Mouse (Mus musculus) left cerebral cortex, adult 2 months (tissue): ENCODE data around the gene Tmtc4. TPM values are rescaled to one million over a fixed set of nuclear protein-coding genes. Genes with fewer than 3 reads are reported as not detected.

Experiments used
- DNase-seq, 2 experiments: peaks; one replicate each; pipeline ENCODE4 v3.0.0; 2021 to 2022; ENCODE audit warnings: low spot score in 2 of 2, mixed read lengths in 1 of 2; ENCODE audit errors: extremely low spot score in 1 of 2
- H3K27ac ChIP-seq: fragments of 200-600 bp; 2 replicates; pipeline ENCODE4 v1.8.1; 2022
- H3K4me3 ChIP-seq: fragments of 200-600 bp; 2 replicates; pipeline ENCODE4 v1.8.1; 2022
- CTCF ChIP-seq: fragments of 200-600 bp; IDR thresholded peaks from 2 replicates; pipeline ENCODE4 v1.8.1; 2022; ENCODE audit warnings: antibody characterized with exemption, mild to moderate bottlenecking, moderate library complexity
- intact Hi-C: fragments of 180-260 bp; cut with DNase I; formaldehyde crosslinking; loops from one replicate; pipeline ENCODE4 v1.15.1; 2025
- total RNA-seq, 2 experiments: library from RNA; stranded (reverse); gene quantifications; 2 replicates each; pipeline ENCODE4 v1.2.3; 2021

The Tmtc4 gene
- total RNA-seq, 2 experiments from 2014 or later = 23.0 to 29.0 TPM

DNA sequence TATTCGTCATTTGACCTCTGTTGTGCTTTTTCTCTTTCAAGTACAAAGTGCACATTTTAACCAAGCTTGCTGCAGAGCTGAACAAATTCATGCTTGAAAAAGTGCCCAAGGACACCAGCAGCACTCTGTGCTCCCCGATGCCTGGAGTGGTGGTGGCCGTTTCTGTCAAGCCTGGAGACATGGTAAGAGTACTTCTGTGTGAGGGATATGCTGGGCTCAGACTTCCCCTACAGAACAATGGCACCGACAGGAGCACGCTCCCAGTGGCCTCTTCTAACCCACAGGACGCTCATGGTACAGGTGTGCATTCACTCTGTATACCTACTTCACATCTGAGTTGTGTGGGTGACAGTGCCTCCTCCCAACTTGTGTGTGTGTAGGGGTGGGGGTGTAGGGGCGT is 107.1 kb downstream of the Tmtc4 start:
- TF ChIP-seq CTCF = no peak
- DNase-seq = no peak
- no peak overlapping the region for H3K4me3 ChIP-seq
- H3K27ac ChIP-seq = no peak overlapping the region
- intact Hi-C loops = loop anchor here (1.0 to 5.0 kb wide), 4 partner anchors 344 to 653 kb away; partner anchors contain the start of gene Pcca

DNA sequence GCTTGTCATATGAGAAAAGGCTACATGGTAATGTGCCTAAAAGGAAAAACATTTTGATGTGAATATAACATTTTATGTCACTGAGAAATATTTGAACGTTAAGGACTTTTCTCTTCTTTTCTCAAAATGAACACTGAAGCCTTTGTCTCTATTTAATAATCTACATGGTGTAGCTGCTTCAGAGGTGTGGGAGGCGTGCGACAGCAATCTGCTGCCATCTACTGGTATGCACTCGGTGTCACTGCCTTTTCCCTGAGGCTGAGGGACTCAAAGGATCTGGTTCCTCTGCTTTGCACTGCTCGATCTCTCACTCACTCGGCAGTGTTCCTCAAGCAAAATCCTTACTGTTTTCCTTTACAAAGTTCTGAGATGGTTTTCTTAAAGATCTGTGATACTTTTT is 107.7 kb downstream of the Tmtc4 start:
- peak; percentile 99 for TF ChIP-seq CTCF
- DNase-seq = peak; percentile 77 to 80
- Histone ChIP-seq H3K4me3 (no peak overlapping the region), H3K27ac (peak overlapping the region; percentile 84; the same call in 1 of the 2 replicates)
- intact Hi-C loops = loop anchor here (1.0 to 5.0 kb wide), 4 partner anchors 344 to 653 kb away; partner anchors contain the start of gene Pcca

DNA sequence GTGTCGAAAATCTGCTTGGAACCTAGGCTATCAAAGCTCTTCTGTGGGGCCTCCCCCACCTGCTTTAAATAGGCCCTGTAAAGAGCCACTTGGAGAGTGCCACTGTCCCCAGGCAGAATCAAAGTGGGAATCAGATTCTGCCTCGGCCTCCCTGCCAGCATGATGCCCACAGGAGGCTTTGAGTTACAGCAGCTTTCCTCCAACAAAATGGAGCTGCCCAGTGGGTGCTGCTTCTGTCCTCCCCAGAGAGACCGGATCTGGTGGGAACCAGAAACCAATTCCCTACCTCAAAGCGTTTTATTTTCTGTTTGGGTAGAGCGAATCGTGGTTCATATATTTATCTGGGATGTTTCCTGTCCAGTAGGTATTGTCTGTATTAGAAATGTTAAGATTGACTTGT is 108.2 kb downstream of the Tmtc4 start:
- TF ChIP-seq CTCF = no peak
- intact Hi-C loops = loop anchor here (1.0 to 5.0 kb wide), 4 partner anchors 343 to 652 kb away; partner anchors contain the start of gene Pcca
- DNase-seq = no peak

DNA sequence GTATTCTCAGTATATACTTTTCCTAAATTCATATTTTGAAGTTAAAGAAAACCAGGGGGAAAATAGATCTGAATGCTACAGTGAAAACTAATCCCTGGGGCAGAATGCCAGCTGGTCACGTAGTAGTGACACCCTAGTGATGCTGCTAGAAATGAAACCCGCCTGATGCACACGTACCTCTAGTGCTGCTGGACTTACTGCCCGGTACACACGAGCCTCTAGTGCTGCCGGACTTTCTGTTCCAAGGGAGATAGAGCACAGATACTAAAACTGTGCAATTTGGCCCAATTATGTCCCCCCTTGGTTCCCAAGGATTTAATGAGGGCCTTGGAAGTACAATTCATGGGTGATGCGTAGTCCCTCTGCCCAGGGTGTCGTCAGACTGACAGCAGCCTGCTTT is 108.8 kb downstream of the Tmtc4 start:
- intact Hi-C loops = loop anchor here (5.0 kb wide), 3 partner anchors 343 to 393 kb away; partner anchors contain the start of gene Pcca
- H3K4me3 ChIP-seq = no peak overlapping the region
- peak overlapping the region; percentile 84 for H3K27ac ChIP-seq
- TF ChIP-seq CTCF = no peak
- no peak for DNase-seq

More for the DNA sequence above, 108.2 kb downstream of the Tmtc4 start:
- peak overlapping the region; percentile 84 for H3K27ac ChIP-seq
- no peak overlapping the region for H3K4me3 ChIP-seq

DNA sequence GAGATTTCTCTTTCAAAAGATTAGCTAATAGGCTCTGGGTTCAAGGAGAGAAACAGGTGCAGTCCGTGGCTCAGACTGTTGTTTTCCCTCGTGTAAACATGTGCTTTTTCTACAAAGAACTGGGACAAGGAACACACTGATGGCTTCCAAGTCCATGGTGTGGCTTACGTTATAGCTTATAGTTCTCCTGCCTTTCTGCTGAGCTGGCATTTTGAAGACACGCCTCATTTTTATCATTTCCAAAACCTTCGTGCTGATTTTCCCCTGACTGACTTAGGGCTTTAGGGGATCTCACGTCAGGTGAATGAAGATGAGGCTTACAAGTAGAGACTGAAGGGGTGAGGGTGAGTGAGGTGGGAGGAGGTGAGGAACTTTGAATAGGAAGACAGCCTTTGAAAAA is 111.2 kb downstream of the Tmtc4 start:
- DNase-seq = no peak
- TF ChIP-seq CTCF = no peak
- Histone ChIP-seq H3K27ac (no peak overlapping the region), H3K4me3 (no peak overlapping the region)
- intact Hi-C loops = no loop called here

DNA sequence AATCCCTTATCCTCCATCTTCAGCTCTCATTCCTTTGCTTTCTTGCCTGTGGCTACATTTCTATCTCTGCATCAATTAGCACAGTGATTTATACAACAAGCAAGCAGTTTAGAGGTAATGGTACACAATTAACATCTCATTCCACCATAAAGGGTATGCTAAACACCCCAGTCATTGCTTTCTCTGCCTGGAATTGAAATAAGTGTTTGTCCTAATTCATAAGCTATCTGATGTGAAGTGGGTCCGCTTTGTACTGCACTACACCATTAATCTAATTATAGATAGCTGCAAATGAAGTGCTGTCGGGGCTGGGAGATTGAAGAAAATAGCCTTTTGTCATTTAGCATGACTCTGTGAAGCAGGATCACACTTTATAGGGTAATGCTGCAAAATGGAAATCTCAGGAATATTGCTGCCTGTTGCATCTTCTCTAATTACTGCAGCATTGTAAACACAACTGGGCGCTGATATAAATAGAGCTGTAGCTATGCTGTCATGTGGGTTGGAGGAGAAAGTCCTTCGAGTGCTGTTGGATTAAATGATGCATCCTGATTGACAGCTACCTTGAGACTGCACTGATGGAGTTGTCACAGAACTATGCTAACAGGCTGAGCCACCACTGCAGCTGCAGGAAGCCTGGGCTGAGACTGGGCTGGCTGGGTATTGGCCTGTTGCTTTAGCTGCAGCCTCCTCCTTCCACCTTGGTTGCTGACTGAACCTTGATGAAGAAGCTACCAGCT is 111.8 kb downstream of the Tmtc4 start:
- no peak for TF ChIP-seq CTCF
- Histone ChIP-seq H3K27ac (no peak overlapping the region), H3K4me3 (no peak overlapping the region)
- no peak for DNase-seq
- intact Hi-C loops = no loop called here

DNA sequence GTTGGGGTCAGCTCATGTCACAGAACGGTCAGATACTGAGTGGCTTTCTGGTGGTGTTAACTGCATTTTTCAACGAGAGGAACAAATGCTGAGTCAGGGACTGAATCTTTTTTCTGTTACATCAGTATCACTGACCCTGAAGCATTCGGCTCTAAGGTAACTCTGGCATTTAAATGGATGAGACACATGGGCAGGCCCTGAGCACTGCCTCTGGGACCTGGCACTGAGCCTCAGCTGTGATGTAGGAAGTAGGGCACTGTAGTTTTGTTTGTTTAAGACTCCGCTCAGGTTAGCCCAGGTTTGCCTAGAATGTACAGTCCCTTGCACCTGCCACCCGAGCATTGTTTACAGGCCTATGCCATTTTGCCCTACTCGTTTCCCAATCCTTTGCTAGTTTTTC is 114.0 kb downstream of the Tmtc4 start:
- no peak overlapping the region for H3K27ac ChIP-seq
- no peak for TF ChIP-seq CTCF
- intact Hi-C loops = no loop called here

More for the DNA sequence above, 114.0 kb downstream of the Tmtc4 start:
- no peak for DNase-seq
- no peak overlapping the region for H3K4me3 ChIP-seq

Other genes with a start within 250 kb of the Tmtc4 start
- gene Ggact, start 70.3 kb downstream of the Tmtc4 start, total RNA-seq = 10 to 100 TPM; 29.8 to 29.9 TPM